Mouse (Mus musculus): ENCODE results near the gene Aldh1a1.

GRCm38 (mm10) chr19:20601739-20602138 is 109.2 kb downstream of the Aldh1a1 start:
- no peak for TF ChIP-seq POLR2A (IDR thresholded peaks at IDR 0.05; ENCODE audit: low read depth, low read length)
- TF ChIP-seq CHD2 (IDR thresholded peaks at IDR 0.05; ENCODE audit: low read length): no peak
- no peak for TF ChIP-seq MAFK (IDR thresholded peaks at IDR 0.05; ENCODE audit: insufficient replicate concordance, low read length)
- TF ChIP-seq TBP (conservative IDR thresholded peaks at IDR 0.05; ENCODE audit: low read depth, low read length): peak; percentile 80
- TF ChIP-seq ZMIZ1 (IDR thresholded peaks at IDR 0.05; ENCODE audit: low read depth, low read length): no peak
- no peak for TF ChIP-seq MAZ (IDR thresholded peaks at IDR 0.05; ENCODE audit: low read depth, low read length)
- no peak for TF ChIP-seq CTCF (conservative IDR thresholded peaks at IDR 0.05 in 1 of 2, IDR thresholded peaks at IDR 0.05 in 1 of 2; ENCODE audit: low read depth in 2 of 2, low read length in 2 of 2)

All from CH12.LX (cell line).